Mouse (Mus musculus) G1E-ER4 (cell line): ENCODE results near the gene Map3k9. TPM values are rescaled to one million over a fixed set of nuclear protein-coding genes. Genes with fewer than 3 reads are reported as not detected.

Experiments used
- GATA1 ChIP-seq: IDR thresholded peaks from one replicate; pipeline ENCODE4 v1.8.0; 2012; ENCODE audit warnings: low read length, inconsistent platforms
- polyA plus RNA-seq: library from polyadenylated mRNA; stranded (reverse); fragments of >175 nt; gene quantifications from 2 replicates; pipeline ENCODE4 v1.2.3, GENCODE M21; 2012

The Map3k9 gene
- not detected in 2 replicates for polyA plus RNA-seq

- no peak for TF ChIP-seq GATA1
Observed at GRCm38 (mm10) chr12:81781105-81781909, at the start of gene Map3k9. Gene Map3k9, minus strand, starts transcription at chr12:81781175.

GRCm38 (mm10) chr12:81828355-81828754 is 47.4 kb upstream of the Map3k9 start:
- no peak for TF ChIP-seq GATA1

GRCm38 (mm10) chr12:81822778-81823480 is 42.0 kb upstream of the Map3k9 start:
- TF ChIP-seq GATA1, result no peak

- no peak for TF ChIP-seq GATA1
Observed at GRCm38 (mm10) chr12:81822176-81822575, 41.2 kb upstream of the Map3k9 start.

- TF ChIP-seq GATA1, result no peak
Observed at GRCm38 (mm10) chr12:81820700-81821099, 39.7 kb upstream of the Map3k9 start.

GRCm38 (mm10) chr12:81817126-81817505 is 36.1 kb upstream of the Map3k9 start:
- TF ChIP-seq GATA1, result no peak

- no peak for TF ChIP-seq GATA1
Observed at GRCm38 (mm10) chr12:81816330-81817125, 35.6 kb upstream of the Map3k9 start.

GRCm38 (mm10) chr12:81814742-81815141 is 33.8 kb upstream of the Map3k9 start:
- no peak for TF ChIP-seq GATA1

GRCm38 (mm10) chr12:81810417-81810816 is 29.4 kb upstream of the Map3k9 start:
- TF ChIP-seq GATA1, result no peak

- no peak for TF ChIP-seq GATA1
Observed at GRCm38 (mm10) chr12:81808596-81808995, 27.6 kb upstream of the Map3k9 start.

GRCm38 (mm10) chr12:81807953-81808352 is 27.0 kb upstream of the Map3k9 start:
- no peak for TF ChIP-seq GATA1

GRCm38 (mm10) chr12:81807529-81807837 is 26.5 kb upstream of the Map3k9 start:
- TF ChIP-seq GATA1, result no peak

- TF ChIP-seq GATA1, result no peak
Observed at GRCm38 (mm10) chr12:81806759-81807528, 26.0 kb upstream of the Map3k9 start.

- no peak for TF ChIP-seq GATA1
Observed at GRCm38 (mm10) chr12:81806114-81806513, 25.1 kb upstream of the Map3k9 start.

GRCm38 (mm10) chr12:81803803-81804202 is 22.8 kb upstream of the Map3k9 start:
- TF ChIP-seq GATA1, result no peak
